Mouse (Mus musculus) adrenal gland, adult 8-10 months (tissue): ENCODE data around the gene Dnah2. TPM values are rescaled to one million over a fixed set of nuclear protein-coding genes. Genes with fewer than 3 reads are reported as not detected.

Experiments used
- DNase-seq: peaks from one replicate; pipeline ENCODE4 v3.0.0; 2022
- microRNA-seq, 2 experiments: library from miRNA; unstranded; fragments of <30 nt; microRNA quantifications; one replicate each; pipeline ENCODE4 v1.2.0; 2022
- total RNA-seq, 4 experiments: library from RNA; stranded (reverse); gene quantifications; 2 replicates each; pipeline ENCODE4 v1.2.4; 2022

Gene Dnah2
- total RNA-seq, 4 experiments from 2014 or later = 0.14 to 1.0 (median 0.70) TPM

- peak; percentile 79 for DNase-seq
These were observed 159.1 kb downstream of the Dnah2 start for GRCm38 (mm10) chr11:69389531-69390399.

- DNase-seq = no peak
These were observed 160.2 kb downstream of the Dnah2 start for GRCm38 (mm10) chr11:69388680-69389079.

GRCm38 (mm10) chr11:69386758-69387157 is 162.2 kb downstream of the Dnah2 start:
- DNase-seq = no peak

GRCm38 (mm10) chr11:69384979-69385378 is 163.9 kb downstream of the Dnah2 start:
- no peak for DNase-seq

- DNase-seq = no peak
These were observed 166.3 kb downstream of the Dnah2 start for GRCm38 (mm10) chr11:69382478-69383105.

GRCm38 (mm10) chr11:69381356-69381755 is 167.6 kb downstream of the Dnah2 start:
- DNase-seq = no peak

GRCm38 (mm10) chr11:69379600-69379999 is 169.3 kb downstream of the Dnah2 start:
- DNase-seq = no peak

- no peak for DNase-seq
These were observed 171.1 kb downstream of the Dnah2 start for GRCm38 (mm10) chr11:69377766-69378165.

GRCm38 (mm10) chr11:69375646-69376045 is 173.3 kb downstream of the Dnah2 start:
- no peak for DNase-seq

GRCm38 (mm10) chr11:69373223-69373965 is 175.5 kb downstream of the Dnah2 start:
- no peak for DNase-seq

GRCm38 (mm10) chr11:69372780-69373170 is 176.1 kb downstream of the Dnah2 start:
- DNase-seq = no peak

GRCm38 (mm10) chr11:69372056-69372779 is 176.7 kb downstream of the Dnah2 start:
- no peak for DNase-seq

- no peak for DNase-seq
These were observed 177.3 kb downstream of the Dnah2 start for GRCm38 (mm10) chr11:69371601-69372000.

GRCm38 (mm10) chr11:69370817-69371215 is 178.1 kb downstream of the Dnah2 start:
- no peak for DNase-seq

Small RNAs within 50 kb of the gene (microRNA-seq; reads per million reads assigned to microRNA genes)
- gene Gm27493 = 0 reads per million in 2 experiments

Other genes starting within 250 kb of the Dnah2 start
- gene Cntrob, start 225.3 kb downstream of the Dnah2 start, total RNA-seq = 10 to 100 TPM in 2 of 4 experiments, 1 to 10 TPM in 2; 6.4 to 14.8 (median 10.0) TPM
- gene Trappc1, start 225.1 kb downstream of the Dnah2 start, total RNA-seq = 10 to 100 TPM; 63.4 to 70.8 (median 67.0) TPM
- 10 to 100 TPM in 3 of 4 experiments, 1 to 10 TPM in 1; 7.3 to 22.1 (median 16.2) TPM for gene Kcnab3, start 222.9 kb downstream of the Dnah2 start, total RNA-seq
- 10 to 100 TPM in 1 of 4 experiments, 1 to 10 TPM in 3; 5.0 to 10.2 (median 6.7) TPM for gene Rnf227, start 208.6 kb downstream of the Dnah2 start, total RNA-seq
- 100 to 1,000 TPM in 2 of 4 experiments, 10 to 100 TPM in 2; 89.8 to 169 (median 115) TPM for gene Chd3, start 179.7 kb downstream of the Dnah2 start, total RNA-seq
- gene Naa38, start 153.6 kb downstream of the Dnah2 start, total RNA-seq = 100 to 1,000 TPM; 138 to 160 (median 154) TPM
- gene Cyb5d1, start 153.5 kb downstream of the Dnah2 start, total RNA-seq = 10 to 100 TPM; 53.9 to 65.7 (median 60.5) TPM
- gene Tmem88, start 150.9 kb downstream of the Dnah2 start, total RNA-seq = 10 to 100 TPM in 2 of 4 experiments, 1 to 10 TPM in 2; 6.3 to 16.0 (median 10.4) TPM
- 10 to 100 TPM; 20.4 to 44.2 (median 35.1) TPM for gene Kdm6b, start 135.4 kb downstream of the Dnah2 start, total RNA-seq
- gene Efnb3, start 11.1 kb upstream of the Dnah2 start, total RNA-seq = under 1 TPM; 0.77 to 0.86 (median 0.81) TPM
- gene Wrap53, start 31.1 kb upstream of the Dnah2 start, total RNA-seq = 10 to 100 TPM in 3 of 4 experiments, 1 to 10 TPM in 1; 9.1 to 11.9 (median 11.0) TPM
- 10 to 100 TPM; 57.6 to 71.1 (median 64.0) TPM for gene Trp53, start 31.2 kb upstream of the Dnah2 start, total RNA-seq
- 10 to 100 TPM; 22.5 to 47.8 (median 38.2) TPM for gene Atp1b2, start 56.8 kb upstream of the Dnah2 start, total RNA-seq
- not detected for gene Shbg, start 68.8 kb upstream of the Dnah2 start, total RNA-seq
- 10 to 100 TPM in 2 of 4 experiments, 1 to 10 TPM in 2; 7.3 to 17.8 (median 12.8) TPM for gene Sat2, start 72.9 kb upstream of the Dnah2 start, total RNA-seq
- 100 to 1,000 TPM in 1 of 4 experiments, 10 to 100 TPM in 3; 75.8 to 112 (median 91.2) TPM for gene Fxr2, start 83.9 kb upstream of the Dnah2 start, total RNA-seq
- gene Sox15, start 106.2 kb upstream of the Dnah2 start, total RNA-seq = not detected
- gene Mpdu1, start 113.5 kb upstream of the Dnah2 start, total RNA-seq = 100 to 1,000 TPM; 107 to 123 (median 113) TPM
- gene Cd68, start 117.0 kb upstream of the Dnah2 start, total RNA-seq = 10 to 100 TPM; 17.9 to 43.8 (median 30.0) TPM
- gene Eif4a1, start 123.3 kb upstream of the Dnah2 start, total RNA-seq = 100 to 1,000 TPM; 500 to 614 (median 555) TPM
- gene Senp3, start 133.0 kb upstream of the Dnah2 start, total RNA-seq = 10 to 100 TPM; 72.5 to 92.1 (median 85.0) TPM
- 1 to 10 TPM; 2.5 to 7.3 (median 4.5) TPM for gene Tnfsf13, start 136.7 kb upstream of the Dnah2 start, total RNA-seq
- gene Tnfsf12, start 146.7 kb upstream of the Dnah2 start, total RNA-seq = 10 to 100 TPM; 24.1 to 47.6 (median 36.3) TPM
- 1 to 10 TPM; 3.4 to 8.4 (median 7.9) TPM for gene Tnfsfm13, start 147.0 kb upstream of the Dnah2 start, total RNA-seq
- gene Polr2a, start 209.5 kb upstream of the Dnah2 start, total RNA-seq = 100 to 1,000 TPM in 2 of 4 experiments, 10 to 100 TPM in 2; 85.2 to 125 (median 101) TPM
- not detected for gene Slc35g3, start 212.9 kb upstream of the Dnah2 start, total RNA-seq
- gene Zbtb4, start 216.8 kb upstream of the Dnah2 start, total RNA-seq = 100 to 1,000 TPM in 2 of 4 experiments, 10 to 100 TPM in 2; 73.0 to 121 (median 97.6) TPM
- gene Chrnb1, start 246.8 kb upstream of the Dnah2 start, total RNA-seq = 1 to 10 TPM; 1.5 to 8.1 (median 5.0) TPM